Mouse (Mus musculus) midbrain, embryonic 16.5 days (tissue): ENCODE data around the gene Gjb3. TPM values are rescaled to one million over a fixed set of nuclear protein-coding genes. Genes with fewer than 3 reads are reported as not detected.

Experiments
- ATAC-seq: fragments of 200-750 bp; cut with Nextera tagmentation; 2 replicates; pipeline ENCODE4 v1.8.0; 2017; ENCODE audit warnings: moderate TSS enrichment
- H3K27ac ChIP-seq: fragments of 300-500 bp; sonication (generic); 2 replicates; pipeline ENCODE4 v1.5.1; 2014; ENCODE audit warnings: mild to moderate bottlenecking, low read length, mixed read lengths
- H3K27me3 ChIP-seq: fragments of 300-500 bp; sonication (generic); 2 replicates; pipeline ENCODE4 v1.6.1; 2014; ENCODE audit warnings: low read depth, low read length, mixed read lengths; ENCODE audit not compliant: control insufficient read depth, insufficient read depth
- H3K36me3 ChIP-seq: fragments of 300-500 bp; sonication (generic); 2 replicates; pipeline ENCODE4 v1.6.1; 2014; ENCODE audit warnings: mild to moderate bottlenecking, low read length, moderate library complexity, mixed read lengths; ENCODE audit not compliant: control insufficient read depth, insufficient read depth
- H3K4me1 ChIP-seq: fragments of 300-500 bp; sonication (generic); 2 replicates; pipeline ENCODE4 v1.6.1; 2014; ENCODE audit warnings: mild to moderate bottlenecking, low read length, mixed read lengths; ENCODE audit not compliant: control insufficient read depth, insufficient read depth
- H3K4me2 ChIP-seq: fragments of 300-500 bp; sonication (generic); 2 replicates; pipeline ENCODE4 v1.6.1; 2014; ENCODE audit warnings: mild to moderate bottlenecking, low read length, mixed read lengths
- H3K4me3 ChIP-seq: fragments of 300-500 bp; sonication (generic); 2 replicates; pipeline ENCODE4 v1.5.1; 2014; ENCODE audit warnings: low read depth, mild to moderate bottlenecking, low read length, moderate library complexity, mixed read lengths
- H3K9ac ChIP-seq: fragments of 300-500 bp; sonication (generic); 2 replicates; pipeline ENCODE4 v1.6.1; 2014; ENCODE audit warnings: low read depth, low read length, mixed read lengths
- H3K9me3 ChIP-seq: fragments of 300-500 bp; sonication (generic); replicated peaks from 2 replicates; pipeline ENCODE4 v1.6.1; 2014; ENCODE audit warnings: mild to moderate bottlenecking, low read length, mixed read lengths; ENCODE audit not compliant: control insufficient read depth, poor library complexity, severe bottlenecking
- WGBS: fragments of 180-500 bp; shearing (Covaris S2); extraction: QIAGEN DNeasy Blood & Tissue Kit; methylation state at CpG from one replicate; pipeline ENCODE4 v1.1.7; 2014; 5-methylcytosine and 5-hydroxymethylcytosine counted together
- polyA plus RNA-seq: library from polyadenylated mRNA; unstranded; fragments of >200 nt; fragmentation: Nextera tagmentation; extraction: Ambion mirVana; gene quantifications from 2 replicates; pipeline ENCODE4 v1.2.1, GENCODE M21; 2015

Gjb3 gene
- polyA plus RNA-seq, 1 experiment from 2014 or later: 0.55 TPM

DNA sequence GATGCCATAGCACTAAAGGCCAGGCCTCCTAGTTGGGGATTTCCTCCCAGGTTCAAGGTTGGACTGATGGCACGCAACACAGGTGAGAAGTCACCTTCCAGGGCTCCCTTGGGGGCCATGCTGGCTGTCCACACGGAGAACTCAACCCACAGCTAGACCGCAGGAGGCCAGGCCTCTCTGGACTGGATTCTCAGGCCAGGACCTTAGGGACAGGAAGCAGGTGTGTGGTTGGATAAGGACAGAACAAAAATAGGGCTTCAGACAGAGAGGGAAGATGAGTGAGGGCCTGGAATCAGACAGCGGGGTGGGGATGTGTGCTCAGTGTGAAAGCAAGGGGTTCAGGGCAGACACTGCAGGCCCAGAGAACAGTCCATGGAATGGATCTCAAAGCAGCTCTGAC lies 43.7 kb downstream of the Gjb3 start:
- H3K9me3 ChIP-seq: no peaks in the 10 kb centered on the region
- no peaks in the 10 kb centered on the region for H3K27me3 ChIP-seq
- ATAC-seq: no peak
- 79% methylated on average over 4 of the region's 4 CpGs for WGBS
- no peak overlapping the region for H3K4me3 ChIP-seq
- no peak overlapping the region for H3K4me2 ChIP-seq
- no peak overlapping the region for H3K27ac ChIP-seq
- H3K4me1 ChIP-seq: no peaks in the 10 kb centered on the region
- no peak overlapping the region for H3K9ac ChIP-seq
- no peaks in the 10 kb centered on the region for H3K36me3 ChIP-seq

DNA sequence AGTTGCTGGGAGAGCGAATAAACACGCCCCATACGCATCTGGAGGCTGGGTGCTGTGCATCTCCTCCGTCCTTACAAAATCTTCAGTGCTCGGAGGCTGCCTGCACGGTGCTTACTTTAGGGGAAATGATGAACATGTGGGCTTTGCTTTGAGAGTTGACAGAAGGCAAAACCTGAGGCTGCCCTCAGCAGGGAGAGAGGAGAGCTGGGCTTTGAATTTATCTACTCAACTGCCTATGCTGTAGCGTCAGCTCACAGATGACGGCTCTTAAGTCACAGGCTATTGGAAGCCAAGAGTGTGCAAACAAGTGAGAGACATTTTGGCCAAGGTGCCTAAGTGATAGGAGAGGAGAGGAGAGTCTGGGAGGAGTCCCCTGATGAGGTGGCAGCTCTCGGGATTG lies 51.4 kb downstream of the Gjb3 start:
- 83% methylated on average over 9 of the region's 9 CpGs for WGBS
- no peak overlapping the region for H3K9ac ChIP-seq
- no peaks in the 10 kb centered on the region for H3K36me3 ChIP-seq
- no peaks in the 10 kb centered on the region for H3K4me1 ChIP-seq
- no peaks in the 10 kb centered on the region for H3K9me3 ChIP-seq
- H3K27me3 ChIP-seq: no peaks in the 10 kb centered on the region
- H3K4me3 ChIP-seq: no peak overlapping the region
- ATAC-seq: no peak
- no peak overlapping the region for H3K27ac ChIP-seq
- H3K4me2 ChIP-seq: no peak overlapping the region

DNA sequence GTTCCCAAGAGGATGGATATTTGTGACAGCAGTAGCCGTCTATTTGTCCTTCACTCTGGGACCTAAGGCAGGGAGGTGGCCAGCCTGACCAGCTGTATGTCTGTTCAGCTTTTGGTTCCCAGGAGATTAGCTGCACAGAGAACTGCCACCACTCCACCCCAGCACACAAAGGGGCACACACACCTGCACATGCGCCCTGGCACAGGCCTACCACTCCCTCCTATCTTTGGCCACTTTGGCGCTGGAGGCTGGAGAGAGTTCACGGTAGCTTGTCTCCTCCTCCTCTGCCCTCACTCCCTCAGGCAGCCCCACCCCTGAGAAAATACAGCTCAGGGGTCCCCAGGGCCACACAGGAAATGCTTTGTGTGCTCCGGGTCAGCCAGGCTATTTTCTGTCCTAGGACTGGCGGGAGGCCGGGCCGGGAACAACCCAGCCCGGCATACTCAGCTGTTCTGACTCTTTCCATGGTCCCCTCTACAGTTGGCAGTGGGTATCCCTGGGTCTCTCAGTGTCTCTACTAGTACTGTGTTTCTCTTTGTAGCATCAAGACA lies 52.1 kb downstream of the Gjb3 start:
- H3K36me3 ChIP-seq: no peaks in the 10 kb centered on the region
- no peaks in the 10 kb centered on the region for H3K27me3 ChIP-seq
- no peak for ATAC-seq
- H3K4me2 ChIP-seq: no peak overlapping the region
- no peak overlapping the region for H3K9ac ChIP-seq
- no peak overlapping the region for H3K4me3 ChIP-seq
- H3K9me3 ChIP-seq: no peaks in the 10 kb centered on the region
- WGBS: 60% methylated on average over 9 of the region's 9 CpGs
- no peaks in the 10 kb centered on the region for H3K4me1 ChIP-seq
- no peak overlapping the region for H3K27ac ChIP-seq

Other genes starting within 250 kb of the Gjb3 start
- gene Tmem35b, start 207.2 kb downstream of the Gjb3 start, polyA plus RNA-seq: 17.9 and 18.1 TPM in 2 replicates
- gene Dlgap3, start 161.6 kb downstream of the Gjb3 start, polyA plus RNA-seq: 17.6 and 19.5 TPM in 2 replicates
- gene Smim12, start 87.1 kb downstream of the Gjb3 start, polyA plus RNA-seq: 42.0 and 44.8 TPM in 2 replicates
- 18.1 and 20.8 TPM in 2 replicates for gene Gja4, start 16.8 kb downstream of the Gjb3 start, polyA plus RNA-seq
- gene Gjb4, start 23.2 kb upstream of the Gjb3 start, polyA plus RNA-seq: 0.13 and 0.14 TPM in 2 replicates
- 0.18 TPM in 1 of 2 replicates, not detected in the other for gene Gjb5, start 27.3 kb upstream of the Gjb3 start, polyA plus RNA-seq